ENCODE assay signal across 9 mouse cellular contexts in the genomic region with DNA sequence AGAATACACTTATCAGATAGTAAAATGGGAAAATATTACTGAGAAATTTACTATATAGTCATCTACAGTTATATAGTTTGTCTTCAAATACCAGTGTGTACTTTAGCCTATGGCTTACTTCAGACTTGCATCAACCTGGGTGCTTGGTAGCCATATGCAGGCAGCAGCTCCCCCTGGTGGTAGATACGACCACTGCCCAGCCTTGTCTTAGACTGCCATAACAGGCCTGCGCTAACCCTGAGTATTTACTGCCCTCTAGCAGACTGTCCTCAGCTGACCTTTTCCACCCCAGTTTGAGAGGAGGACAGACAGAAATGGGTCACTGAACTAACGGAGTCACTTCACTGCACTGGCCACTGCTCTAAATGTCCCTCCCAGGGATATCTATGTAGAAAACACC.
DNase-seq lines count a peak whose midpoint lies in the region; ATAC-seq and TF ChIP-seq lines count a peak whose summit lies in the region.
"Had no signal": no experiment of that assay in that cellular context is flagged by ENCODE, and none has a peak within 500 bp of the region (broad histone marks: within the 10 kb centered on the region; RNA-seq: fewer than 3 reads in every experiment).

No protein-coding gene starts in this region.

- H3K4me1 ChIP-seq in heart, embryonic 12.5 days (replicated peaks) = peaks cover 9% of the 10 kb centered on the region; the same call in 1 of the 2 replicates
- H3K4me1 ChIP-seq in kidney, postnatal 0 days (replicated peaks; ENCODE audit: insufficient read depth, low read length) = no peaks in the 10 kb centered on the region
- no peaks in the 10 kb centered on the region; the same call in 1 of the 2 replicates for H3K4me1 ChIP-seq in liver, embryonic 16.5 days (ENCODE audit: control insufficient read depth, low read depth, low read length)
- H3K4me1 ChIP-seq in neural tube, embryonic 13.5 days (replicated peaks) = peaks cover 9% of the 10 kb centered on the region
- no peaks in the 10 kb centered on the region for H3K4me1 ChIP-seq in stomach, postnatal 0 days (replicated peaks; ENCODE audit: control insufficient read depth, insufficient read depth)

- H3K4me3 ChIP-seq in heart, embryonic 12.5 days = no peak overlapping the region
- H3K4me3 ChIP-seq in kidney, postnatal 0 days (replicated peaks; ENCODE audit: low read depth, low read length) = no peak overlapping the region
- no peak overlapping the region for H3K4me3 ChIP-seq in liver, embryonic 16.5 days (ENCODE audit: low read depth, low read length)
- H3K4me3 ChIP-seq in neural tube, embryonic 13.5 days = no peak overlapping the region
- H3K4me3 ChIP-seq in stomach, postnatal 0 days (ENCODE audit: low read depth, low read length) = no peak overlapping the region
- H3K4me3 ChIP-seq: erythroblast, embryonic 14.5 days had no signal

- H3K36me3 ChIP-seq in heart, embryonic 12.5 days = no peaks in the 10 kb centered on the region
- H3K36me3 ChIP-seq in kidney, postnatal 0 days (ENCODE audit: insufficient read depth, low read length) = no peaks in the 10 kb centered on the region
- no peaks in the 10 kb centered on the region for H3K36me3 ChIP-seq in liver, embryonic 16.5 days (ENCODE audit: control insufficient read depth, insufficient read depth)
- peaks cover 21% of the 10 kb centered on the region for H3K36me3 ChIP-seq in neural tube, embryonic 13.5 days
- H3K36me3 ChIP-seq in stomach, postnatal 0 days (ENCODE audit: control insufficient read depth, insufficient read depth, low read length) = no peaks in the 10 kb centered on the region

- TF ChIP-seq EP300 in stomach, postnatal 0 days (optimal IDR thresholded peaks at IDR 0.05) = no peak

- no peak overlapping the region for H3K9ac ChIP-seq in heart, embryonic 12.5 days
- no peak overlapping the region for H3K9ac ChIP-seq in kidney, postnatal 0 days (ENCODE audit: low read depth, low read length)
- H3K9ac ChIP-seq in liver, embryonic 16.5 days (ENCODE audit: low read depth, low read length) = no peak overlapping the region
- H3K9ac ChIP-seq in neural tube, embryonic 13.5 days = no peak overlapping the region
- H3K9ac ChIP-seq in stomach, postnatal 0 days (ENCODE audit: low read length) = no peak overlapping the region

- H3K4me2 ChIP-seq in heart, embryonic 12.5 days = no peak overlapping the region
- no peak overlapping the region for H3K4me2 ChIP-seq in kidney, postnatal 0 days (ENCODE audit: low read length)
- no peak overlapping the region for H3K4me2 ChIP-seq in liver, embryonic 16.5 days (ENCODE audit: low read depth, low read length)
- H3K4me2 ChIP-seq in neural tube, embryonic 13.5 days = no peak overlapping the region
- H3K4me2 ChIP-seq in stomach, postnatal 0 days (replicated peaks; ENCODE audit: low read depth) = no peak overlapping the region

- no peak overlapping the region for H3K27ac ChIP-seq in heart, embryonic 12.5 days (ENCODE audit: poor library complexity, severe bottlenecking)
- H3K27ac ChIP-seq in kidney, postnatal 0 days = no peak overlapping the region
- H3K27ac ChIP-seq in liver, embryonic 16.5 days (ENCODE audit: low read length) = no peak overlapping the region
- H3K27ac ChIP-seq in neural tube, embryonic 13.5 days (replicated peaks) = no peak overlapping the region
- H3K27ac ChIP-seq in stomach, postnatal 0 days (replicated peaks) = no peak overlapping the region

- ATAC-seq in erythroblast, adult 5-6 weeks (replicated peaks; ENCODE audit: low FRiP score, poor library complexity, severe bottlenecking) = peak; percentile 94
- peak; percentile 80 for ATAC-seq in heart, embryonic 12.5 days (ENCODE audit: insufficient number of reproducible peaks, low FRiP score)
- ATAC-seq in kidney, postnatal 0 days (replicated peaks; ENCODE audit: low FRiP score, low read depth) = peak; percentile 80; the same call in 1 of the 2 replicates
- peak; percentile 91 for ATAC-seq in liver, embryonic 16.5 days (ENCODE audit: low read depth)
- ATAC-seq in neural tube, embryonic 13.5 days (ENCODE audit: low read depth) = peak; percentile 74
- peak; percentile 85 for ATAC-seq in stomach, postnatal 0 days (ENCODE audit: low FRiP score, low TSS enrichment)

- H3K27me3 ChIP-seq in heart, embryonic 12.5 days (replicated peaks) = no peaks in the 10 kb centered on the region
- H3K27me3 ChIP-seq in kidney, postnatal 0 days (ENCODE audit: insufficient read depth, low read length) = no peaks in the 10 kb centered on the region
- no peaks in the 10 kb centered on the region for H3K27me3 ChIP-seq in liver, embryonic 16.5 days (ENCODE audit: control insufficient read depth, insufficient read depth, low read depth, low read length)
- no peaks in the 10 kb centered on the region for H3K27me3 ChIP-seq in neural tube, embryonic 13.5 days
- H3K27me3 ChIP-seq in stomach, postnatal 0 days (ENCODE audit: control insufficient read depth, insufficient read depth, low read length) = no peaks in the 10 kb centered on the region

- TF ChIP-seq CTCF in kidney, postnatal 0 days (IDR thresholded peaks at IDR 0.05; ENCODE audit: low read depth) = peak; percentile 93
- peak; percentile 94 for TF ChIP-seq CTCF in stomach, postnatal 0 days (IDR thresholded peaks at IDR 0.05; ENCODE audit: low read depth)

- no peaks in the 10 kb centered on the region for H3K9me3 ChIP-seq in heart, embryonic 12.5 days (replicated peaks)
- H3K9me3 ChIP-seq in kidney, postnatal 0 days (replicated peaks; ENCODE audit: low read length) = no peaks in the 10 kb centered on the region
- H3K9me3 ChIP-seq in liver, embryonic 16.5 days (replicated peaks; ENCODE audit: control insufficient read depth, low read length) = no peaks in the 10 kb centered on the region
- no peaks in the 10 kb centered on the region for H3K9me3 ChIP-seq in neural tube, embryonic 13.5 days
- H3K9me3 ChIP-seq in stomach, postnatal 0 days (ENCODE audit: control insufficient read depth, low read length) = no peaks in the 10 kb centered on the region

- DNase-seq in CD4-positive, CD25-positive, alpha-beta regulatory T cell, adult 2 months (ENCODE audit: low read depth, low spot score) = peak; percentile 88
- DNase-seq in brain, adult 2 months (ENCODE audit: low read depth, low spot score) = peak; percentile 93
- peak; percentile 88 for DNase-seq in kidney, postnatal 0 days (ENCODE audit: low spot score)
- DNase-seq in stomach, postnatal 0 days (ENCODE audit: low spot score) = peak; percentile 77

- 13% methylated on average over 3 of the region's 3 CpGs for WGBS in heart, embryonic 12.5 days
- WGBS in kidney, postnatal 0 days = 11% methylated on average over 3 of the region's 3 CpGs
- 19% methylated on average over 3 of the region's 3 CpGs for WGBS in liver, embryonic 16.5 days (ENCODE audit: insufficient replicate concordance)
- WGBS in neural tube, embryonic 13.5 days = 17% methylated on average over 3 of the region's 3 CpGs
- 28% methylated on average over 3 of the region's 3 CpGs for WGBS in stomach, postnatal 0 days
